Comparison of ENCODE assay signal across 22 mouse cellular contexts in the genomic region with DNA sequence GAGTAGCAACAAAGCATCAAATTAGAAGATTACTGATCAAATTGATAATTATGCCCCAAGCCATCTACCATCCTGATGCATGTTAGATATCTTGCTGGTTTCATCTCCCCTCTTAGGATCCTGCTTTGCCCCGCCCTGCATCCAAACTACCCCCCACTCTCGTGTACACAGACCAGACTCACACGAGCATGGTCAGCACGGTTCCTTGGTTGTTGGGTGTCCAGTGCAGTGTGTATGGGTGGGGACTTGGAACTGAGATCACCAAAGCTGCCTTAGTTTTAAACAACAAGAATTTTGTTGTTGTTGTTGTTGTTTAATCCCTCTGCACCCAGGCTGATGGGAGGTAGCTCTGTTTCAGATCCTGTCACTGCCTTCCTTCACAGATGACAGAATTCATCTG.
DNase-seq lines count a peak whose midpoint lies in the region; ATAC-seq lines count a peak whose summit lies in the region.
"Had no signal": no experiment of that assay in that cellular context is flagged by ENCODE, and none has a peak within 500 bp of the region (broad histone marks: within the 10 kb centered on the region; RNA-seq: fewer than 3 reads in every experiment).

No protein-coding gene starts in this region.

- intact Hi-C loops in heart, postnatal 25 days (cut with DNase I) = no loop called here

- no peaks in the 10 kb centered on the region for H3K9me3 ChIP-seq in kidney, embryonic 15.5 days (replicated peaks)
- H3K9me3 ChIP-seq in midbrain, embryonic 16.5 days (replicated peaks; ENCODE audit: control insufficient read depth, low read length, poor library complexity, severe bottlenecking) = no peaks in the 10 kb centered on the region
- no peaks in the 10 kb centered on the region for H3K9me3 ChIP-seq in midbrain, embryonic 15.5 days
- H3K9me3 ChIP-seq: forebrain, embryonic 10.5 days; heart, embryonic 13.5 days; hindbrain, embryonic 13.5 days had no signal

- H3K36me3 ChIP-seq in kidney, embryonic 15.5 days = peaks cover 16% of the 10 kb centered on the region; the same call in 1 of the 2 replicates
- H3K36me3 ChIP-seq in midbrain, embryonic 16.5 days (ENCODE audit: control insufficient read depth, insufficient read depth, low read length) = no peaks in the 10 kb centered on the region
- H3K36me3 ChIP-seq in midbrain, embryonic 15.5 days (replicated peaks) = no peaks in the 10 kb centered on the region
- H3K36me3 ChIP-seq: hindbrain, embryonic 13.5 days had no signal

- H3K9ac ChIP-seq in kidney, embryonic 15.5 days = no peak overlapping the region
- H3K9ac ChIP-seq in midbrain, embryonic 16.5 days (ENCODE audit: low read depth, low read length) = no peak overlapping the region
- no peak overlapping the region for H3K9ac ChIP-seq in midbrain, embryonic 15.5 days
- H3K9ac ChIP-seq: heart, embryonic 13.5 days; hindbrain, embryonic 13.5 days had no signal

- ATAC-seq in kidney, embryonic 15.5 days (replicated peaks; ENCODE audit: low FRiP score) = peak; percentile 47; the same call in 1 of the 2 replicates
- ATAC-seq in midbrain, embryonic 16.5 days = 0 out of 2 replicates have a peak, but pooled peaks have one; percentile 28
- no peak; the same call in 1 of the 2 replicates for ATAC-seq in midbrain, embryonic 15.5 days (replicated peaks)
- ATAC-seq: activated CD4-positive, CD25-positive, alpha-beta regulatory T cell, adult 4 months; forebrain, embryonic 14.5 days; hindbrain, postnatal 0 days; Patski had no signal

- WGBS in kidney, embryonic 15.5 days = 80% methylated on average over 4 of the region's 4 CpGs
- 92% methylated on average over 4 of the region's 4 CpGs for WGBS in midbrain, embryonic 16.5 days
- 88% methylated on average over 4 of the region's 4 CpGs for WGBS in midbrain, embryonic 15.5 days

- DNase-seq in heart, adult 11 months = peak; percentile 86
- no peak for DNase-seq in heart, postnatal 25 days (ENCODE audit: low spot score)
- DNase-seq in kidney, postnatal 4 days = no peak
- no peak for DNase-seq in frontal cortex, postnatal 36 days (ENCODE audit: low spot score in 2 of 2)
- DNase-seq: adrenal gland, postnatal 14 days; cerebellum, adult 11-12 months; cerebellum, adult 9-10 months; cerebellum, postnatal 25 days; gastrocnemius, postnatal 10 days; heart, postnatal 10 days had no signal

- no peak overlapping the region for H3K27ac ChIP-seq in kidney, embryonic 15.5 days
- no peak overlapping the region for H3K27ac ChIP-seq in midbrain, embryonic 16.5 days (ENCODE audit: low read length)
- H3K27ac ChIP-seq in midbrain, embryonic 15.5 days = no peak overlapping the region
- H3K27ac ChIP-seq: forebrain, embryonic 10.5 days; heart, embryonic 13.5 days; hindbrain, embryonic 13.5 days; hindbrain, postnatal 0 days had no signal

- H3K4me3 ChIP-seq in kidney, embryonic 15.5 days (replicated peaks) = no peak overlapping the region
- no peak overlapping the region for H3K4me3 ChIP-seq in midbrain, embryonic 16.5 days (ENCODE audit: low read depth, low read length)
- no peak overlapping the region for H3K4me3 ChIP-seq in midbrain, embryonic 15.5 days
- H3K4me3 ChIP-seq: erythroblast, embryonic 14.5 days; forebrain, embryonic 10.5 days; heart, embryonic 13.5 days; hindbrain, embryonic 13.5 days had no signal

- peaks cover 61% of the 10 kb centered on the region for H3K4me1 ChIP-seq in kidney, embryonic 15.5 days
- H3K4me1 ChIP-seq in midbrain, embryonic 16.5 days (ENCODE audit: control insufficient read depth, insufficient read depth, low read length) = peaks cover 3% of the 10 kb centered on the region; the same call in 1 of the 2 replicates
- H3K4me1 ChIP-seq in midbrain, embryonic 15.5 days = no peaks in the 10 kb centered on the region

- H3K4me2 ChIP-seq in kidney, embryonic 15.5 days = no peak overlapping the region
- H3K4me2 ChIP-seq in midbrain, embryonic 16.5 days (ENCODE audit: low read length) = no peak overlapping the region
- no peak overlapping the region for H3K4me2 ChIP-seq in midbrain, embryonic 15.5 days
- H3K4me2 ChIP-seq: heart, embryonic 13.5 days; hindbrain, embryonic 13.5 days had no signal

- H3K27me3 ChIP-seq in kidney, embryonic 15.5 days = no peaks in the 10 kb centered on the region
- H3K27me3 ChIP-seq in midbrain, embryonic 16.5 days (ENCODE audit: control insufficient read depth, insufficient read depth, low read depth, low read length) = no peaks in the 10 kb centered on the region
- no peaks in the 10 kb centered on the region for H3K27me3 ChIP-seq in midbrain, embryonic 15.5 days (replicated peaks)
- H3K27me3 ChIP-seq: CH12.LX; heart, embryonic 13.5 days; hindbrain, embryonic 13.5 days; Patski had no signal
